Mouse (Mus musculus) thymus, postnatal 0 days (tissue): ENCODE measurements around the gene Wdr66. TPM values are rescaled to one million over a fixed set of nuclear protein-coding genes. Genes with fewer than 3 reads are reported as not detected.
A peak's percentile ranks its signal among the peaks of the same experiment; 100 is the strongest.

Experiments
- DNase-seq: peaks from one replicate; pipeline ENCODE4 v3.0.0-alpha.2; 2015; ENCODE audit warnings: low spot score
- polyA plus RNA-seq: library from polyadenylated mRNA; unstranded; fragments of >200 nt; fragmentation: Nextera tagmentation; extraction: Ambion mirVana; gene quantifications from 2 replicates; pipeline ENCODE4 v1.2.1, GENCODE M21; 2015

Gene Wdr66
- polyA plus RNA-seq, 1 experiment from 2014 or later = 0.56 TPM

DNA sequence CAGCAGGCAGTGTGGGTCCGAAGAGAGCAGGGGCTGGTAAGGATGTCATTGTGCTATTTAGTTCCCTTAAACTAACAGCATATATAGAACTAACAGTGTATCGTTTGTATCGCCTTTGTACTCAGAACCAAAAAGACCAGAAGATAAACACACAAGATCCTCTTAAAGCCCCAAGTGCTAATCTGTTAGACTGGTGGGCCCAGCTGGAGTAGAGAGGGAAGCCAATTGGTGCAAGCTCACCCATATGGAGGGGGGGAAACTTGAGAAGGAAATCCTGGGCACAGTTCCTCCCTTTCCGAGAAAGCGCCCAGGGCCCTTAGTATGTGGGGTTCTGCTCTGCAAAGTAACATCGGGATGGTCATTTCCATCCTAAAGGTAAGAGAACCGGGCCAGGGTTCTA is 58.3 kb downstream of the Wdr66 start:
- no peak for DNase-seq

DNA sequence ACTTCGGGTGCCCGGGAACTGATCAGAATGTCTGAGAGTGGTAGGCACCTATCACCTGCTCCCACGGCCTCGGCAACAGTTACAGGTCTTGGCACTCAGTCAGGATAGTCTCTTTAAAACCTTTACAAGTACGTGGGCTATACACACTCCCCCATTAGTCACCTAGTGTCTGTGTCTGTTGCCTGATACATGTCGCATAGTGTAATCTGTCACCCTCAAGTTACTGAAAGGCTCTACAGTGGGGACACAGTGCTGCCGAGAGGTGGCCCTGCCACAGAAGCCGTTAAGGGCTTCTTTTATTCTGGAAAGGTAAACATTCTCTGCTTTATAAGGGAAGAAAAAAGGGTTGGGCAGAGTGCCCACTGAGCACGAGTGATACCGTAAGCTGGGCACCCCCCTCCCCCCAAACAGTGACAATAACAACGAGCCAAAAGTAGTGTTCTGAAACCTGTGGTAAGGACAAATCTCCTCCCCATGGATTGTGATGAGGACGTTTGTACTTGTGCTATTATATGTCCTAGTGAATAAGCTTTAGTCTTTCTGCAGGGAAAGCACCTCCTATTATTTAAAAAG is 61.2 kb downstream of the Wdr66 start:
- no peak for DNase-seq

DNA sequence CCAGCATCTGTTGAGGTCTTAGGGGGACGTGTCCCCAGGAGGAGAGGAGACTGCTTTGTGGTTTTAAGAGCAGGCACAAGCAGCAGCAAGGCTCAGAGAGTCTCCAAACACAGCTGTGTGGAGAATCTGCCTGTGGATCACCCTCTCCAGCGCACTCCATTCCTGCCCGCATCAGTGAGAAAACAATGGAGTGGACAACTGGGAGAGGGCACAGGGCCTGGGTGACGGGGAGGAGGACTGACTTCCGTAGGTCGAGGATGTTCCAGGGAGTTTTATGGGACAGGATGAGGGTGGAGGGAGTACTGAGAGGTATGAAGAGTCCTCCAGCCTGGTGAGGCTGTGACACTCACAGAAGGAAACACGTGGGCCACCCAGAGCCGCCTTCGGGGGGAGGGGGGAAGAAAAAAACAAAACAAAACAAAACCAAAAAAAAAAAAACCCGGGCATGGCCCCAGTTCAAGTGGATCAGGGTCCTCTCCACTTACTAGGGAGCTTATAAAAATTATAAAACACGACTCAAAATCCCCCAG is 62.0 kb downstream of the Wdr66 start:
- DNase-seq = peak; percentile 81

DNA sequence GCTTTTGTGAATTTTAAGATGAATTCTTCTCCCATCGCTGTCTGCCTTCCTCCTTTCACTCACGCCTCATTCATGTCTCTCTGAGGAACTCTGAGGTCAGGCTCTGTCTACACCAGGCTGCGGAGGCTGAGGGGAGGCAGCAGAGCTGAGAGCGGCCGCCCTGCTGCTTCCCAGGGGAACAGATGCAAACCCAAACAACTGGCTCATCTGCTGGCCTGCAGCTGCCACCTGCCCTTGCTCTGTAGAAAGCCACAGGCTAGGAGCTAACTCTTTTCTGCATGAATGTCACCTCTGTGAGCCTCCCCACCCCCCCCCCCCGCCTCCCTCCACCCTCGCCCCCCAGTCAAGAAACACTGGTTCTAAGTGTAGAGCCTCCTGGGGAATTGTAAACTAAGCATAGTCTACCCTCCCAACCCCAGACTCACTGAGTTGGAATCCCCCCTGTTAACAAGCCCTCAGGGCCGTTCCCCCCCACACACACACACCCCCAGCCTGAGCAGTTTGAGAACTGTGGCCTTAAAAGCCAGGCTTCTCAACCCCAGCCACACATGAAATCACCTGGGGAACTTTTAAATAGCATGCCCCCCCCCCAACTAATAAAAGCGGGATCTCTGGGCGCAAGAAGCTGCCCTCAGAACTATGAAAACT is 63.4 kb downstream of the Wdr66 start:
- peak; percentile 78 for DNase-seq

DNA sequence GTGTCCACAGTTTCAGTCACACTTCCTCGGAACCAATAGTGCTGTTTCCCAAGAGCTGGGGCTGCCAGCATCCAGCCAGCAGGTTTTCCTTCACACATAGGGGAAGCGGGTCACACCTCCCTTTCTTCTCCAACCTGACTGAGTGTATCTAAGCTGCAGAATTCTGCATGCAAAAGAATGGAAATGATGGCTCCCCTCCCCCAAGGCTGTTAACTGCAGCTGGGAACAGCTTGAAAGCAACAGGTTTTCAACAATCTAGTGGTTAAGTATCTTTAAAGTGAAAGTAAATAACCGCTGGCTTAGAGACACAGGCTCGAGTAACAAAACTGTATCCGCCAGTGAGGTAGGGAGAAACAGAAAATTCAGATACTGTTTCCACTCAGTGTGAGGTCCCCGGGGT is 66.1 kb downstream of the Wdr66 start:
- DNase-seq = peak; percentile 66

DNA sequence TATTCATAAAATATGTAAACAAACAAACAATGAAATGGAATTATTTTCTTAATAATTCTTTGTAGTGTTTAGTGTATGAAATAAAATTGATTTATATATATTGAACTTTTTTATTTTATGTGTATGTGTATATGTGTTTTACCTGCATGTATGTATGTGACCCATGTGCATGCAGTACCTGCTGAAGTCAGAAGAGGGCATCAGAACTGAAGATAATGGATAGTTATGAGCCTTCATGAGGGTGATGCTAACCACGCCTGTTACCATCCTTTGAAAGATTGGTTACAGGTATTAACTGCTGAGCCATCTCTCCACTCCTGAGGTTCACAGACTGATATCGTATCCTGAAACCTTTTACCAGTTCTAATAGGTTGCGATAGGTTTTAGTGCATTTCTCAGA is 68.2 kb downstream of the Wdr66 start:
- DNase-seq = no peak

DNA sequence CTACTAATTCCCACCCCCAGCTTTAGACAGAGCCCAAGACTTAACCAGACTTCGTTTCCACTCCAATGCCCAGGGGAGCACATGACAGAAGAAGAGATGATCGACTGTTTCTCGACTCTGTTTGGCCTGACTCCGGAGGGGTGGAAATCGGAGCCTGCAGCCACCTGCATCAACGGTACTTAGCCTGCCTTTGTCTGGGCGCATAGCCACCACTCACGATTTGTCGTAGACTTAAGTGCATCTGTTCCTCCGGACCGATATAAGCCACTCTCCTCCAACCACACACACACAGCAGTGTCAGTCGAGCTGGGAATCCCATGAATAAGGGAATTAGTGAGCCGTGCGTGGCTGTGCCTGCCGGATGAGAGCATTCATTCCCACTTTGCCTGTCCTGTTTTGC is 72.3 kb downstream of the Wdr66 start:
- no peak for DNase-seq

DNA sequence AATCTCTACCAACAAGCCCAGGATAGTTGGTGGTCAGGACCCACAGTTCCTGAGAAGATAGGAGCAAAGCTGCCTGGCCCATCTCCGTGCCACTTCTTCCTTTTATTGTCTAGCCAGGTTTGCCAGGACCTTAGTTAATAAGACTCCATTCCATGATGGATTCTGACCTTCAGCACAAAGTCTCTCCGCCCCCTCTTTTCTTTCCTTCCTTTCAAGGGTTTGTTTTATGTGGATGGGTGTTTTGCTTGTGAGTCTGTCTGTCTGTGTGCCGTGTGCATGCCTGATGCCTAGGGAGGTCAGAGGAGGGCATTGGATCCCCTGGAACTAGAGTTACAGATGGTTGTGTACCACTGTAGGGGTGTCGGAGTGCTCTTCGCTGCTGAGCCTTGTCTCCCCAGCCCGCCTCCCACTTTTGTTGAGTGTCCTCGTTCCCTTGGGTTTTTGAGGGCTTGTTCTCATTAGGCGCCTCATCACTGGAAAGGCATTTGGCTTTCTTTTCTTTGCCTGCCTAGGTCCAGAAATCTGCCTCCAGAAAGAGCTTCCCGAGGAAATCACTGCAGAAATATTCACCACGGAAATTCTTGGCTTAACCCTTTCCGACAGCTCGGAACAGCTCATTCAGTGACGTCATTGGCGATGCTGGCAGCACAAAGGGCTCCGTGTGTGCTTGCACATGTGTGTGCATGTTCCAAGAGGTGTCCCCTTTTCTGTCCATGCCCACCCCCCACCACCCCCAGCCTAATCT is 74.3 kb downstream of the Wdr66 start:
- DNase-seq = no peak

DNA sequence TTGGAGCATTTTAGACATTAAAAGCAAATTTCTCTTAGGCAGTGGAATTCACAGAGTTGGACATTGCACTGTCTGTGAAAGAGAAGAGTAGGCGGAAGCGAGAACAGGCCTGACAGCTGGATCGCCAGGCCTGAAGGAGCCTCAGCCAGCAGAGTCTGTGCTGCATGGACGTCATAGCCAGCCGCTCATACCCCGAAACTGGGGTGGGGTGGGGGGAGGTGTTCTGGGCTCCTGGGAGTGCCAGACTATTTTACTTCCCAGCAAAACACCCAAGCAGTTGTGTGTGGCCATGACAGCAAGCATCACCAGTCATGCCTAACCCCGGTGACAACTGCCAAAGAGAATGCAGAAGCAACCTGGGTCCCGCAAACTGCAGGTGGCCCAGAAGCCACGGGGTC is 74.8 kb downstream of the Wdr66 start:
- DNase-seq = no peak

DNA sequence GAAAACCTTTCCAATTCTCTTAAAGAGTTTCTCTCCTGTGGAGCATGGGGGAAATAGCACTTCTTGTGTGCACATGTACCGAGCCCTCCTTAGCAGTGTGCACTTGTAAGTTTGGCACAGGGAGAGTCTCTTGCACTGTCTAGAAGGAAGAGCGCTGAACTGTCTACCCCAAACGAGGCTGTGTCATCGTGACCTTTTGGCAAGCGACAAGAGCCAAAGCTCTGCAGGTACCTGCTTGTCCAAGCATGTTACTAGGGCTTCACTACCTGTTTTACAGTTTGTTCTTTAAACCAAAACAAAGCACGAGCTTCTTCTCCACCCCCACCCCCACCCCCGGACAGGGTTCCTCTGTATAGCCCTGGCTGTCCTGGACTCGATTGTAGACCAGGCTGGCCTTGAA is 75.8 kb downstream of the Wdr66 start:
- DNase-seq = no peak

DNA sequence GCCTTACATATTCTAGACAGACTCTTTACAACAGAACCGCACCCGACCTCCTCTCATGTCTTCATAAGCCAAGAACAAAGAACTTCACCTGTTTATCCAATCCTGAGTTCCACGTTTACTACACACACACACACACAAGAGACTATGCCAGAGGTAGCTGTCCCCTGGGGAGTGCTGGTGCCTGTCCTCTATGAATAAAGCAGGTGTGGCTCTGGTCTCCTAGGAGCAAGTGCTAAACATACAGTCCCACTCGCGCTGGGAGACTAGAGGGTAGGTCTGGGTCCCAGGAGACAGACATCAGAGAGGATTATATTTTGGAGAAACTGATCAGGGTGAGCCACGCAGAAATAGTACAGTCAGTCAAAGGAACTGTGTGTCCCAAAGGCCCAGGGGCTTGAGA is 81.7 kb downstream of the Wdr66 start:
- no peak for DNase-seq

DNA sequence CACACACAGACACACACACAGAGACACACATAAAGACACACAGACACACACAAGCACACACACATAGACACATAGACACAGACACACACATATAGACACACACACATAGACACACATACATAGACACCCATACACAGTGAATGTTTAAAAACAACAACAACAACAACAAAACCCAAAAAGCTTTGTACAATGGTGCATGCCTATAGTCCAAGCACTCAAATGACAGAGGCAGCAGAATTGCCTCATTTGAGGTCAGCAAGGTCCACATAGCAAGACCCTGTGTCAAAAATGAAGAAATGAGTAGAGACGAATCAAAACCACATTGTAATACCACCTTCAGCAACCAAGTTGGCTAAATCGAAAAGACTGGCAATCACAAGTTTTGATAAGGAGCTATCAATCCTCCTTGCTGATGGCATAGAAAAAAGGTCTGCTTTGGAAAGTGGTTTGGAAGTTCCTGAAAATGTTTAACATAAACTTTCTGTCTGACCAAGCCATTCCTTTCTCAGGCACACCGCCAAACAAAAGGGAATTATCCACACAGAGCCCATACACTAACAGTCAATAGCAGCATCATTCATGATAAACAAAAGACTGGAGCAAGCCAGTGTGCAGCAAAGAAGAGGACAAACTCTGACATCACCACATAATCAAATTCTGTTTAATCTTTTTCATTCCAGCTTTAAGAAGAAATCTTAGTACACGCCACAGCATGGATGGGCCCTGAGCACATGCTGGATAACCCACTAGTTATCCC is 84.5 kb downstream of the Wdr66 start:
- DNase-seq = no peak

DNA sequence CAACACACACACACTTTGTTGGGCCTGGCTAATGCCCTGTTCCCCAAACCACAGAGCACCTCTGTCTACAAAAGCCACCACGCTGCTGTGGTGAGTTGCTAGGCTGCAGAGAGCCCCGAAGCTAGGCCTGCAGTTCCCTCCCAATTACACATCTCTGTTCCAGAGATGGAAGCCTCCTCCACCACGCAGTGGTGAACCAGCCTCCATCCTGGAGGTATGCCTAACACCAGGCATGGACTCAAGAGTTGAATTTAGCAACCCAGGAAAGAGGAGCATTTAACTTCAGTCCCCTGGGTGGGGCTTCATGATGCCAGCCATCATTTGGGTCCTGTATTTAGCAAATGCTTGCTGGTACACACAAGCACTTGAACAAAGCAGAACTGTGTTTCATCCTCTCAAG is 86.6 kb downstream of the Wdr66 start:
- DNase-seq = no peak

DNA sequence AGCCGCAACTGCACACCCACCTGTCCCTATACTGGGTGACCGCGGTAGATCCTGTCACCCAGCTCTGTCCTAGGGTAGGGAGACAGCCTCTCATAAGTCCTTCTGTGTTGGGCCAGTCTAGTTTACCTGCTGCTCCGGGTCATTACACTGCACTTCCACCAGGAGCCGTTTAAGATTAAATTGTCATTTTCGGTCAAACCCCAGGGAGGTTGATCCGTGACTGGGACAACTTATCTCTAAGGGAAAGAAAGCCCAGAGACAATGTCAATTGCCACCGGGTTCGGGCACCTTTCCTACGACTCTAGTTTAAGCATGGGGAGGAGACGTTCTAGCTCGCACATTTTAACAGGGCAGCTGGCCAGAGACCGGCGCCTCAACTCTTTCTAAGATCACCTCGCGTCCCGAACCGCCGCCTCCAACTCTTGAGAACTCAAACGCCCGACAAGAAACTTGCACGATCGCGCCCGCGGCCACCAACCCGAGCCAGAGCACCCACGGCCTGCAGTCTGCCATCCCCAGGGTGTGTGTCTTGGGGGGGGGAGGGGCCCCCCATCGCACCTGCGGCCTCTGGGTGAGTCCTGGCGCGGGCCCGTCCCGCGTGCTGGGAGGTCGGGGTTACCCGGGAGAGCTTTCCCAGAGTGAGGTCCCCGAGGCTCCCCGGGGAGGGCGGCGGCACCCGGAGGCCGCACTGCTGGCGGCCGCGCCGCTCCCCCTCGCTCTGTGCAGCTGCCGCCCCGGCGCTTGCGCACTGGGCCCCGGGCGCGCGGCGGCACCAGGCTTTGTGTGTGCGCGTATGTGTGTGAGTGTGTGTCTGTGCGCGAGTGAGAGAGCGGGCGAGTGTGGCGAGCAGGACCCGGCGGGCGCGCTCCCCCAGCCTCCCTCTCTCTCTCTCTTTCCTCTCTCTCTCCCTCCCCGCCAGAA is 92.1 kb downstream of the Wdr66 start, which contains the start of gene Bcl7a:
Gene Bcl7a (plus strand): TSS at position 128 of the 921 bp plus-strand sequence.
- DNase-seq = peak; percentile 92

DNA sequence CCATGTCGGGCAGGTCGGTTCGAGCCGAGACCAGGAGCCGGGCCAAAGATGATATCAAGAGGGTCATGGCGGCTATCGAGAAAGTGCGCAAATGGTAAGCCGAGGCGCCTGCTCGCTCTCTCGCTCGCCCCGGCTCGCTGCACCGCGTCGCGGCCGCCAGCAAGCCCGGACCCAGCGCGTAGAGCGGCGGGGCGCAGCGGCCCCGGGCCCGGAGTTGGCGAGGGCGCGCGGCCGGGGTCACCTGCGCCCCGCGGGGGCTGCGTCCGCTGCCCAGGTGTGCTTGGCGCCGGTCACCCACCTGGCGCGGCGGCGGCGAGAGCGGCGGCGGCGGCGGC is 92.7 kb downstream of the Wdr66 start:
- no peak for DNase-seq

DNA sequence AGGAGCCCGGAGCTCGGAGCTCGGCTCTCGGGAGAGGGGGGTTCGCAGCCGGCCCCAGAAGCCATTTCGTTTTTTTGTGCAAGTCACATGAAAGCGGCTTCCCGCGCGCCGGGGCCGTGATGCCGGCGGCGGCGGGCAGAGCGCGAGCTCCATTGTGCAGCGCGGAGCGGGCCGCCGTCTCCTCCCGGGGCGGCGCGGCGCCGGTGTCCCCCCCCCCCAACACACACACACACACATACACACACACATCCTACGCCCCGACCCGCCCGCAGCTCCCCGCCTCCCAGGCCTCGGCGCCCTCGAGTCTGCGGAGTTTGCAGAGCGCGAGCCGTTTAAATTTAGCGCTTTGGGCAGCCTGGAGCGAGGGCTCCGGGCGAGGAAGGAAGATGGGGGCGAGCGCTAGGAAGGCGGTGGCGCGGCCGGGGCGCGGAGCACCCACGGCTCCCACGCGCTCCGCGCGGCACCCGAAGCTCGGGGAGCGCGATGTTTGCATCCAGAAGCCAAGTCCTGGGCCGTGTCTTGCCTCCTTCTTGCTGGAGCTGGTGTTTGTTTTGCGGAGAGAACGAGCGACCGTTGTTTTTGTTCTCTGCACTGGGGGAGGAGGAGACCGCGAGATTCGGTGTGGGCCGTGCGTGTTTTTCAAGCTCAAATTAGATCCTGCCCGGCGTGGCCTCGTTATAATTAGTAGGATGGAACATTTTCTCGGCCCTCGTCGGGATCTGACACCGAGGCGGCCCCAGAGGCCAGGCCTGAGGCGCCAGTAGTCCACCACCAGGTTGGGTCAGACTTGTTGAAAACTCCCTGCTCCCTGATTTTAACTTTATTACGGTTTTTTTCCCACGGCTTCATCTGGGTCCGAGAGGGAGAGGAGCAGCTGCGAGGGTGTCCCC is 93.3 kb downstream of the Wdr66 start:
- DNase-seq = peak; percentile 74

DNA sequence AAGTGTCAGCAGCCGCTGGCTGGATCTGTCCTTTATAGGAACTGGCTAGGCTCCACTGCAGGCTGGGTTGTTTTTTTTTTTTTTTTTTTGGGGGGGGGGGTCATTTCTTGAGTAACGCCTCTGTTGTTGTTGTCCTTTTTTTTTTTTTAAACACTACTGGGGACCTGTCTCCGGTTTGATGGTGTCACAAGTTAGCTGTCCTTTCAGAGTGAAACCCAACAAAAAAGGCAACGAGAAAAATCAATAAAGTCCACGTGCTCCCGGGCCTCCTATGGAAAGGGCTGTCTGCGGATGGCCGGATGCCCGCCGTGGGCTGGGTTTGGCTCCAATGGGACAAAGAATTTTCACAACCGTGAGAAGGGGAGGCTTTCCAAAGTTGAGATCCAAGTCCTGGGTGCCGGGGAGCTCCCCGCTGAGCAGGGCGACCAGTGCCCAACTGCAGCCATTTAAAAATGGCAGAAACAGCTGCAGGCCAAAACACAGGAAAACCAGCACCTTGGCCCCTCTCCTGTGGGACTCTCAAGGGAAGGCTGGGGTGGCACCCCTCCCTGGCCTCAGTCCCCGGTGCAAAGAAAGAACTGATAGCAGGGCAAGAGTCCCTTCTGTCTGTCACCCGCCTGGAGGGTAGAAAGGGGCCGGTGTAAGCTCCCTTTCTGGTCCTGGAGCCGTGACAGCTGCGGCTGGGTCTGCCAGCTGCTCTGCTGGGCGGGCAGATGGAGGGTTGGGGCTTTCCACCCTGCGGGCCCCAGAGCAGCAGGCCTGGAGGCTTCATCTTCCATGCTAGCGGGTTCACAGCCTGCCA is 94.2 kb downstream of the Wdr66 start:
- DNase-seq = peak; percentile 77

DNA sequence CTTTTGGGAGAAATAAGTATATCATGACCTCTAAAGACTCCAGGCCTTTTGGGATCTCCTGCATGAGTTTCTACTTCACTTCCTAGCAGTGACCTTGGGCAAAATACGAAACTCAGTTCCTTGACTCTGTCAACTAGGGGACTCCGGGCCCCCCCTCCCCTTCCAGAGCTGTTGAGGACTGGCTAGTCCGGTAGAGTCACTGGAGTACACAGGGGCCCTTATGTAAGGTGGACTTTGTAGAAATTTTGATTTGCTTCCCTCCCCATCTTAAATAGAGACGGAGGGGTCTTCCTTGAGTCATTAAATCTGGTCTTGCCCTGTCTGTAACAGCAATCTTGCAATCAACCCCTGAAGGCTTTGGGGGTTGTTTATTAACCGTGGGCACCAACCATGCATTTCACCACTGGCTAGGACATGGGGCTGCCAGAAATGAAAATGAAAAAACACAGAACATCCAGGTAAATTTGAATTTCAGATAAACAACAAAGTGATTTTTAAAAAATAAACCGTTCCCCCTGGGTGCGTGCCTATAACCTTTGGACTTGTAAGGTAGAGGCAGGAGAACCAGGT is 94.9 kb downstream of the Wdr66 start:
- DNase-seq = no peak

DNA sequence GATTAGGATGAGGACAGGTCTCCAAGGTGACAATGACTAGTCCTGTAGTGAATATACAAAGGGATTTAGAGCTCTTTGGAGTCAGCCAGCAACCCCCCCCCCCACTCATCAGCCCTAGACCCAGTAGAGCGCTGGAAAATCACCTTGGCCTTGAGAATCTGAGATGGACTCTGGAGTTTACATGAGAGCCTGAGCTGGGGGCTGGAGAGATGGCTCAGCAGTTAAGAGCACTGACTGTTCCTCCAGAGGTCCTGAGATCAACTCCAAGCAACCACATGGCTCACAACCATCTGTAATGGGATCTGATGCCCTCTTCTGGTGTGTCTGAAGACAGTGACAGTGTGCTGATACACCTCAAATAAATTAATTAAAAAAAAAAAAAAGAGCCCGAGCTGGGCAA is 96.1 kb downstream of the Wdr66 start:
- no peak for DNase-seq
